Mouse (Mus musculus): ENCODE results near the gene Ddx54.

DNA sequence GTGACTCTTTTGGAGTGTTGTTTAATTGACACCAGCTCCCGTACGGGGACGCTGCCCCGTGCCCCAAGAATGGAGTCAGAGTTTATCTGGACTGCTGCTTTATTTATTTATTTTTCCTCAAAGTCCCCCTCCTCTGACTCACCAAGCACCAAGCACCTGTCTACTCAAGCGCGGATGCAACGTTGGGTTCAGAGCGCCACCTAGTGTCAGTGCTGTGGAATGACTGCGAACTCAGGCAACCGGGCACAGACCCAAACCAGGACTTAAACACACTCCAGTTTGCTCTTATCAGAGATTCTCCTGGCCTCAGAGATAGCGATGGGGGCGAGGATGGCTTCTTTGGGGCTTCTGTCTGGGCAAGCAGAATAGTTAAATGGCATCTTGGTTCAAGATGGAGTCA lies 61.1 kb downstream of the Ddx54 start:
- TF ChIP-seq CTCF (IDR thresholded peaks at IDR 0.05; ENCODE audit: extremely low read depth, insufficient read length, insufficient replicate concordance, low read depth, low read length): peak; percentile 96
- no peak for TF ChIP-seq POLR2A (IDR thresholded peaks at IDR 0.05; ENCODE audit: low read depth, low read length)

All from small intestine, adult 2 months (tissue).